Mouse (Mus musculus) testis, adult 2 months (tissue): ENCODE data around the gene Bach2.

Source experiments
- CTCF ChIP-seq: fragments of 200-500 bp; IDR thresholded peaks from 2 replicates; pipeline ENCODE4 v1.5.1; 2012; ENCODE audit warnings: low read depth, mild to moderate bottlenecking, inconsistent platforms, low read length, moderate library complexity; ENCODE audit not compliant: control insufficient read depth, insufficient read depth, insufficient replicate concordance
- POLR2A ChIP-seq: fragments of 200-500 bp; IDR thresholded peaks from 2 replicates; pipeline ENCODE4 v1.6.1; 2012; ENCODE audit warnings: low read depth, mild to moderate bottlenecking, inconsistent platforms, low read length, moderate library complexity; ENCODE audit not compliant: control insufficient read depth

- TF ChIP-seq CTCF = no peak
- TF ChIP-seq POLR2A = no peak
Observed at GRCm38 (mm10) chr4:32461986-32462385, 223.4 kb downstream of the Bach2 start.
